14 mouse cellular contexts compared by ENCODE assay signal in the genomic region with DNA sequence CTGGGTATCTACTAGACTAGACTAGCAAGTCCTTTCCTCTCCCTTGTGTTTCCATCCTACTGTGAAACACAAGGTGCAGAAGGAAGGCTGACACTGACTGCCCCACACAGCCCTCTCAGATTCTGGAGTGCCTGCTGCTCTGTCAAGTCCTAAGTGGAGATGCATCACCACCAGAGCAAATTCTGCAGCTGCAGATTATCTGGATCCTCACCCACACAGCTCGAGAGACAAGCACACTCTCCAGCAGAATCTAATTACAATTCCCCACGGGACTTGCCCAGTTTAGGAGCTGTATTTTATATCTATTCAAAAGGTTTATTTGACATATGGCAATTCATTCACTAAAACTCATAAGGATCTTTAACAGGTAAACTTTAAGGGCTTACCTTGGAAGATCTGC.
"Had no signal": no experiment of that assay in that cellular context is flagged by ENCODE, and none has a peak within 500 bp of the region (broad histone marks: within the 10 kb centered on the region; RNA-seq: fewer than 3 reads in every experiment).

No protein-coding gene starts in this region.

- H3K9ac ChIP-seq: liver, embryonic 13.5 days; midbrain, embryonic 12.5 days; stomach, embryonic 15.5 days had no signal

- DNase-seq: kidney, adult 2 months; kidney, postnatal 25 days; liver, embryonic 13.5 days; lung, adult 2 months; lung, postnatal 14 days; lung, postnatal 4 days; right cerebral cortex, postnatal 25 days; spleen, adult 18-20 months; thymus, postnatal 25 days had no signal

- ATAC-seq: intestine, postnatal 0 days had no signal

- H3K4me1 ChIP-seq: midbrain, embryonic 12.5 days; stomach, embryonic 15.5 days had no signal

- H3K27me3 ChIP-seq: liver, embryonic 13.5 days; midbrain, embryonic 12.5 days; stomach, embryonic 15.5 days had no signal

- H3K4me2 ChIP-seq: liver, embryonic 13.5 days; midbrain, embryonic 12.5 days; stomach, embryonic 15.5 days had no signal

- H3K9me3 ChIP-seq: liver, embryonic 13.5 days; midbrain, embryonic 12.5 days; stomach, embryonic 15.5 days had no signal

- H3K27ac ChIP-seq: kidney, postnatal 0 days; left cerebral cortex, adult 2 months; liver, embryonic 13.5 days; midbrain, embryonic 12.5 days; stomach, embryonic 15.5 days had no signal

- H3K4me3 ChIP-seq: left cerebral cortex, adult 2 months; liver, embryonic 13.5 days; midbrain, embryonic 12.5 days; stomach, embryonic 15.5 days had no signal
